Mouse (Mus musculus) MEL-GATA-1-ER (cell line): Measurements from ENCODE around the gene Spty2d1.

ENCODE experiments used
- DNase-seq: peaks from one replicate; pipeline ENCODE4 v3.0.0-alpha.2; 2012; ENCODE audit warnings: low read depth; ENCODE audit errors: extremely low read depth

Spty2d1 gene

GRCm38 (mm10) chr7:47022482-47022881, 14.3 kb upstream of the Spty2d1 start:
- no peak for DNase-seq

GRCm38 (mm10) chr7:47020956-47021355, 12.7 kb upstream of the Spty2d1 start:
- no peak for DNase-seq

GRCm38 (mm10) chr7:47019641-47020040, 11.4 kb upstream of the Spty2d1 start:
- no peak for DNase-seq

GRCm38 (mm10) chr7:47017146-47017545, 8.9 kb upstream of the Spty2d1 start:
- DNase-seq = no peak

GRCm38 (mm10) chr7:47016602-47017001, 8.4 kb upstream of the Spty2d1 start:
- no peak for DNase-seq

GRCm38 (mm10) chr7:47015390-47016065, 7.3 kb upstream of the Spty2d1 start:
- peak; percentile 95 for DNase-seq

- no peak for DNase-seq
Observed at GRCm38 (mm10) chr7:47014564-47015389, 6.6 kb upstream of the Spty2d1 start.

GRCm38 (mm10) chr7:47013131-47013767, 5.0 kb upstream of the Spty2d1 start:
- DNase-seq = no peak

- no peak for DNase-seq
Observed at GRCm38 (mm10) chr7:47007818-47008167, 418 bp downstream of the Spty2d1 start.

GRCm38 (mm10) chr7:47007109-47007780, 966 bp downstream of the Spty2d1 start:
- no peak for DNase-seq

- DNase-seq = no peak
Observed at GRCm38 (mm10) chr7:47003411-47004115, 4.6 kb downstream of the Spty2d1 start.

- DNase-seq = no peak
Observed at GRCm38 (mm10) chr7:47001900-47002275, 6.3 kb downstream of the Spty2d1 start.

GRCm38 (mm10) chr7:47001125-47001899, 6.9 kb downstream of the Spty2d1 start:
- no peak for DNase-seq

- no peak for DNase-seq
Observed at GRCm38 (mm10) chr7:47000644-47000983, 7.6 kb downstream of the Spty2d1 start.

- DNase-seq = no peak
Observed at GRCm38 (mm10) chr7:46999983-47000643, 8.1 kb downstream of the Spty2d1 start.

GRCm38 (mm10) chr7:46998942-46999341, 9.3 kb downstream of the Spty2d1 start:
- DNase-seq = peak; percentile 58

- no peak for DNase-seq
Observed at GRCm38 (mm10) chr7:46997644-46998395, 10.4 kb downstream of the Spty2d1 start.

GRCm38 (mm10) chr7:46997008-46997407, 11.2 kb downstream of the Spty2d1 start:
- no peak for DNase-seq

GRCm38 (mm10) chr7:46995558-46995957, 12.7 kb downstream of the Spty2d1 start:
- DNase-seq = no peak
